Mouse (Mus musculus) right cerebral cortex, postnatal 14 days (tissue): ENCODE results near the gene Fam229a.
"Not testable (repeated sequence)": the region's sequence is repeated elsewhere in the genome, so short reads cannot be mapped to it uniquely, and the experiment has no call there.

ENCODE experiments used
- DNase-seq: peaks from one replicate; pipeline ENCODE4 v3.0.0; 2022

Gene Fam229a

DNA sequence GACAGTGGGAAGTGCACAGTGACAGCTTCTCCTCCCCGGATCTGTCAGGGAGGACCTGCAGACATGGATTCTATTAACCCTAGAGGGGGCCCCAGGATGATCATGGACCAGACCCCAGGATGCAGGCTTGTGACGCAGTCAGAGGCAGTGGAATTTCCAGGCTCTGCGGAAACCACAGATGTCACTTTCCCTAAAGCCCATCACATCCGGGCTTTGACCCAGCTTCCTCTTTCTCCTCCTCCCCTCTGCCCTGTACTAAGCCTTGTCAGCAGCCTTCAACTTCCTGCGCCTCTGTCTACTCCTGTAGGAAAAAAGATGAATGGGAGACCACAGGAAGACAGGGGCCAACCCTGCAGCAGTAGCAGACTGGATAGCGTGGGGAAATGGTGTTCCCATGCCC is 5.6 kb downstream of the Fam229a start:
- no peak for DNase-seq

DNA sequence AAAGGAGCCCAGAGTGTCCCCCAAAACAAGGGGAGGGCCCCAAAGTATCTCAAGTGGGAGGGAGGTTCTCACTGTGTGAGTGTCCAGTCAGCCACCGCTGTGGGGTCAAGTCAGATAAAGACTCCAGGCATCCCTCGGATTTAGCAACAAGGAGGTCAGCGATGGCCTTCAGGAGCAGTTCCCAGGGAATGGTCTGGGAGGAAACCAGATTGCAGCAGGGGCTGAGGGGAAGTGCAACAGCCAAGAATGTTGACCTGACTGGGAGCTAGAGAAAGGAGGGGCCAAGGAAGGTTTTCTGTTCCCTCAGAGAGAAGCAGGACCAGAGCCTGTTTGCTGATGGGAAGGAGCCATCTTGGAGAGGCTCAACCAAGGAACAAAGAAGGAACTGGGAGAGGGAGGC is 8.0 kb downstream of the Fam229a start:
- DNase-seq: no peak

DNA sequence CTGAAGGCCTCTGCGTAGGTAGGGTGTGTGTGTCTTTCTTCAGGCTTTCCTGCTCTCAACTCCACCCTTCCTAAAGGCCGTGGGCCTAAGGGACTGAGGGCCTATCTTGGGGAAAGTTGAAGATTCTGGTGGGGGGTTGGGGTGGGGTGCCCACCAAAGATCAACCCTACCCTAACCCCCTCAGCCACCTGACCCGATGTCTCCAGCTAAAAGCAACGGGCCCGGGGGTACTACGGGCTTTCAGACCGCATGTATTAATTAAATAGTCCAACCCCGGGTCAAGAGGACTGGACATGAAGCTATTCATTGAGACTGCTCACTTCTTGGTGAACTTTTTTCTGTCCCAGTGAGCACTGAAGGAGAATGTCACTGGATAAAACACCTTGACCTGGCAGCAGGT is 9.0 kb downstream of the Fam229a start:
- no peak for DNase-seq

DNA sequence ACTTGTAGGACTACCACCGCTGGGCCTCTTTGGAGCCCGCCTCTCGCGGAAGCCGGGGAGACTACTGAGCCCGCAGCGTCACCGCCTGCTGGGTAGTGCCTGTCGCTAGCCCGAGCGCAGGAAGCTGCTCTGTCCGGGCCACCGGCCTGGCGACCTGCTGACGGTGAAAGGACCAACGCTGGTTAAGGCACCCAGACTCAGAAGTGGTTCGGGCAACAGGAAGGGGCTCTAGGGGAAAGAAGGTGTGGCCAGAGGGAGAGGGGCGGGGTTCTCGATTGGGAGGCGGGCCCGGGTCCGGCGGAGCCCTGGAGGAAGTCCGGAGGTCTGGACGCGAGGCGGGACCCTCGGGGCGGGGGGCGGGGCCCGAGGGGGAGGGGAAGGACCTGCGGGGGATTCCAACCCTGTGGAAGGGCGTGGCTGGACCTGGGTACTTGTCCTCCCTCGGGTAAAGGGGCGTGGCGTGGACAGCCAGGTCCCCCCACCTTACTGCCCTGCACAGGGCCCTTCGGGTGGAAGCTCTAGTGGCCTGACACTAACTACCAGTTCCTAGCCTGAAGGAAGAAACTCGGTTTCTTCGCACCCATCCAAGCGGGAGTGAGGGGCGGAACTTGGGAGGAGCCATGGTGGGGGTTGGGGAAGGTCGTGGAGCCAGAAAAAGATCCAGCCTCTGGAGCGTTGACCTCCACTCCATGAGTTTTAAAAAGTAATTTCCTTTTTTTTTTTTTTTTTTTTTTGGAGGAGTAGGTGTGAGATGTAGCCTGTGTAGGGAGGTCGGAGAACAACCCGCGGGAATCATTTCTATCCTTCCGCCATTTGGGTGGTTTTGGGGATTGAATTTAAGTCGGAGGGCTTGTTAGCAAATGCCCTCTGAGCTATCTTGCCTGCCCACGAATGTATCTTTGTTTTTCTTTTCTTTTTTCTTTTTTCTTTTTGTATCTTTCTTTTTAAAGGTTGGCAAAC is 9.9 kb downstream of the Fam229a start:
- DNase-seq: peak; percentile 73

DNA sequence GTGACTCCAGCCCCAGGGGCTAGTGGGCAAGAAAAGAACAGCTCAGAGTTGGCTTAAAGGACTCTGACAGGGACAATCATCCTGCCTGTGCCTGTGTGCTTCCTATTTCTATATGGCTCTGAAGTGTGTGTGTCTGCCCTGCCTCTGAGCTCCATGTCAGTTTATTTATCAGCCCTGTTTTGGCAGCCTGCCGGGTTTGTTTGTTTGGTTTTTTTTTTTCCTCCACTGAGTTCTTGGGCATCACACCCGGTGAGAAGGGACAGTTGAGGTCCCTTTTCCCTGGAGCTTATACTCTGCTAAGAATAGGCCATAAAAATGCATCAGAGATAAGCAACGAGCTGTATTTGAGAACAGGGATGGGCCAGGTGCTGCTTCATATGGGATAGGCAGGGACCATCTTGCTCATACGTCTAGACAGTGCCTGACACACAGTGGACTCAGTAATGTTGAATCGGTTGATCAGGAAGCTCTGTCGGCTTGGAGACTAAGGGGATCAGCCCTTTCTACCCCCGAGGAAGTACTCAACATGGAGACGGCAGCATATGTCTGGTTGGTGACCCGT is 11.4 kb downstream of the Fam229a start:
- DNase-seq: no peak

DNA sequence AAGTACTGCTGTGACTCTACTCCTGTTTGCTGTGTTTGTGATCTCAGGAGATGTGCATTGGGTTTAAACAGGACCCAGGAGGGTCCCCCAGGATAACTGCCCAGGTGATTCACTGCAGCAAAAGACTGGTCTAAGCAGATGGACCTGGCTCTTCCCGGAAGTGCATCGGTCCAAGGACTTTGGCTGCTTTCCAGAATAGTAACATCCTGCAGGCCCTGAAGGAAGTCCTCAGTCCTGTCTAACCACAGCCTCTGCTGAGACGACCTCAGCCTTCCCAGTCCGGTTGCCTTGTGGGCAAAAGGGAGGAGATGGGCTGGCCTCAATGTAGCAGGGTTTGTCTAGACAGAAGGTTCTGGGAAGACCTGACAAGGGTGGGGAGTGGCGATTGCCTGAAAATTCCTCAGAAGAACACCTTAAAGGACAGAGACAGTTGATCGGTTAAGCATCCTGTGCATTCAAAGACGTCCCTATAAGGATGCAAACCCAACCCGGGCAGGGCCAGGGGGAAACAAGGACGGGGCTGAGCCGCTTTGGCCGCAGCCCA is 12.0 kb downstream of the Fam229a start:
- DNase-seq: no peak

DNA sequence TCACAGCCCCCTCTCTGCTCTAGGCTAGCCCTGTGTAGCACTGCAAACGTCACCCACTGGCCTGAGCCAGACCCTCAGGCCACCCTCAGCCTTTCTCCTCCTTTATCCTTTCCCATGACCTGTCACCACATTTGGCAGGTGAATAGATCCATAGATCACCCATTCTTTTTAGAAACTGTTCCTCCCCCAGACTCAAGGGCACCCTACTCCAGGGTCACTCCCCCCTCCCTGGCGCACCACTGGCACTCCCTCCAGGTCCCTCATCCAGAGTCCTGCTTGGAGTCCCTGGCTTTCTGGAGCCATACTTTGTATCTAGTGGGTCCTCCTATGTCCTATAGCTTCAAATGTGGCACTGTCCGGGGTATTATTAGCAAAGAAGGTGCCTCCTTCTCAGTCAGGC is 14.5 kb downstream of the Fam229a start:
- DNase-seq: no peak

DNA sequence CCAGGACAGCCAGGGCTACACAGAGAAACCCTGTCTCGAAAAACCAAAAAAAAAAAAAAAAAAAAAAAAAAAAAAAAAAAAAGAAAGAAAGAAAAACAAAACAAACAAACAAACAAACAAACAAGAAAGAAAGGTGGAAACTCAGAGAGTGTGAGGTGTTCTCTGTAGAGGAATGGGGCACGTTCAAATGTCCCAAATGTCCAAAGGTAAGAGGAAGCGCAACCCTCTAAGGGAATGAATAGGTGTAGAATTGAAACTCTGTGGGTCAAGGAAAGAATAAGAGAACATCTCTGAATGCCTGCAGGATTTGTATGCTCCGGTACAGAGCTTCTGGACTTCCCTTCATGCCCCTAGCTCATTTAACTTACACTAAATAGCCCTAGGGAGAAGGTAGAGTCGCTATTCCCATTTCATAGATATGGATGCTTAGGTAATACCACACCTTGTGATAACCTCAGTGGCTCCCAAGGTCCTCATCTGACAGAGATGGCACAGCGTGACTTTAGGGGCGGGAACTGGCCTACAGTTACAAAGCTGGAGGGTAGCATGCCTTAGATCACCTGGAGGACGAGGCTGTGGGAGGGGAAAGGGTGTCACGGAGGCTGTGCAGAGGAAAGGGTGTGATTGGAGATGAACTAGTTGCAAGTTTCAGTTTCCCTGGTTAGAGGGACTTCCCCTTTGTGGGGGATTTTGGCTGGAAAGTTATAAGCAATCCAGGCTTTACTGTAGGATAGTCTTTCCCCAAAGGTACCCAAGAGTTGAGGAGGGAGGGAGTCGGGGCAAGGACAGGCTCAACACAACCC is 16.6 kb downstream of the Fam229a start:
- DNase-seq: no peak

DNA sequence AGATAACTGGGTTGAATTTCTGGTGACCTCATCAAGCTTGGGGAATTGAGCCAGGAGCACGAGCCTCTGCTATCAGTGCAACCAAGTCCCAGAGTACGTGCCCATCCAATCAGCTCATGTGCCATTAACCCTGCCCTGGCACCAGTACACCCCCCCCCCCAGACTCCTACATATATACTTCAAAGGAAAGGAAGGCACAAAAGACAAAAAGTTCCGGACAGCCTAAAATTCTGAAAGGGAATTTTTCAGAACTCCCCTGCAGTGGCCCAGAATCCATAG is 17.2 kb downstream of the Fam229a start:
- DNase-seq: no peak

DNA sequence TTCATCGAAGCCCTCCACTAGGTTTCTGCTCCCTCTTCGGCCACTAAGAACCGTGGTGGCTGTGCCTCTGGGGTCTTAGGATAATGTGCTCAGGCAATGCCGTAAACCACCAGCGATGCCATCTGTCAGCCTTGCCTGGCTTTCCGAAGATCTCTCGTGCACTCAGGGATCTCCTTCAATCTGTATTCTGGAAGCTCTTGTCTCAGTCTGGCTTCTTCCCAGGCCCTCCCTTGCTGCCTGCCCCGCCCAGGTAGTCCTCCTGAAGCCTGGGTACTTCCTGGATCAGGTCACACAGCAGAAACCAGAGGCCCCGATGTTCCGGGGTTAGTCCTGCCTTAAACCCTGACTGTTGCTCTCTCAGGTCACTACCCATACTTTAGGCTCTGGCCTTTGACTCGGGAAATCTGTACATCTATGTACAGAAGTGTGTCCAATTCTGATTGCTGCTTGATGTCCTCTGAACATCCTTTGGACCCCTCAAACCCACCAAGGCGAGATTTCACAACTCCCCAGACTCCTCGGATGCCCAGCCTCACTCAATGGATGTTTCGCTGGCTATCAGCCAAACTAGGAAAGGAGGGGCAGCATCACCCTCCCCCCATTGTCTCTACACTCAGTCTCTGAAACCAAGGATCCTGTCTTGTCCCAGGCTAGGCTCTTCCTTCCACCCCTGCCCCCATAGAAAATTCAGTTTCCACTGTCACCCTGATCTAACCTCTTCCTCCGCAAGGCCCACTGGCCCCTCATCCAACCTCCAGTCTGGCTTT is 18.0 kb downstream of the Fam229a start:
- DNase-seq: no peak

DNA sequence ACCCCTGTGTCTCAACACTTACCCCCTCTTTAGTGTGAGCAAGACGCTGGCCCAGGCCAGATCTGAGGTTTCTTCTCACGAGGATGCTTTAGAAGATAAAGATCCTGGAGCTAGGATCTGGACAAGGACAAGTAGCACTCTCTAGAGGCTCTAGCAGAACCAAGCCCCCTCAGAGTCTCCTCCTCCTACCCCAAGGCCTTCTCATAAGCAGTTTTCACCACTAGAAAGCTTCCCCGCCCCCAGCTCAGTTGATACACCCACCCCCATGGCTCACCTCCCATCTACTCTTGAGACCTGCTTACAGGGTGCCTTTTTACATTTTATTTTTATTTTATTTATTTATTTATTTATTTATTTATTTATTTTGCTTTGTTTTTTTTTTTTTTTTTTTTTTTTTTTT is 18.7 kb downstream of the Fam229a start:
- no peak for DNase-seq

DNA sequence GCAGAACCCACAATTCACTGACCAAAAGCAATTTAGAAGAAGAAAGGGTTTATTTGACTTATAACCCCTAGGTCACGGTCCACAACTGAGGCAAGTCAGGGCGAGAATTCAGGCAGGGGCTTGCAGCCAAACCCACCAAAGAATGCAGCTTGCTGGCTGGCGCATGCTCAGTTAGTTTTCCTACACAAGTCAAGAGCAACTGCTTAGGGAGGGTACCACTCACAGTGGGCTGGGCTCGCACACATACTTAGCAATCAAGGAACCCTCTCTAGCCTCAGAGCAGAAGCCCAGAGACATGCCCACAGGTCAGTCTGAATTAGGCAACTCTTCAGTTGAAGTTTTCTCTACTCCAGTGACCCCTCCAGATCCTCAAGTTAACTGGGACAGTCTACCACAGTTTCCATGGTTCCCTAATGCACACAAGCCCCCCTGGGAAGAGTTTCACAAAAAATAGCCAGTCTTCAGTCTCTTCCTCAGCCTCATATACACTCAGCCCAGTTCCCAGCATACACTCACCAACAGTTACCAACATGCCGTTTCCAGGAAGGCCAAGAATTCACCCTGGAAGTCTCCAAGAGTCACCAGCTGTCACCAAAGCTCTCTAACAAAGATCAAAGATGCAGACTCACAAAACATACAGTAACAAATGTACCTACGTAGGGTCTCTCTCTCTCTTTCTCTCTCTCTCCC is 19.9 kb downstream of the Fam229a start:
- DNase-seq: no peak

DNA sequence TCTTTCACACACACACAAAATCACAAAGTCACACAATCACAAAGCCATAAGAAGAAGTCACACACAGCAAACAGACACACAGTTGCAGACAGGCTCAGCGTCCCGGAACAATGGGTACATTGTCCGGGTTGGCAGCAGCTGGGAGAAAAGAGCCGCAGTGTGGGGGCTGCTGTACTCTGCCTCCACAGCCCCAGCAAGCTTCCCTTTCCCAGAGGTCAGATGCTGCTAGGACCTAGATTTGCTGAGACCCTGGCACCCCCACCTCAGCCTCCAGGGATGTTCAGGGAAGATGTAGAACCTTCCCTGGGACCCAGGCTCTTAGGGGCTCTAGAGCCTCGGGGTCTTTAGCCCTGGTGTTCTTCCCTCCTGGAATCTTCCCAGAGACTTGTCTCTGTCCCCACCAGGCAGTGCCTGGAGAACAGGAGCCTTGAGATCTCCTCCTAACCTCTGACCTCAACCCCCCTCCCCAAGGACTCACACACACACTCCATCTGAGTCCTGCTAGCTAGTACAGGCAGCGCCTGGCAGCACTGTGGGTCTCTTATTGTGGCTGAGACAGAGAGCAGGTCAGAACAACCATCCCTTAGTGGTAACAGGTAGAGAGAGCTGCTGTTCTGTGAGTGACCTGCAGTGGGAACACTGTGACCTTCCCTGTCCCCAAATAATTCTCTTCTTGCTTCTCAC is 20.6 kb downstream of the Fam229a start:
- DNase-seq: no peak

DNA sequence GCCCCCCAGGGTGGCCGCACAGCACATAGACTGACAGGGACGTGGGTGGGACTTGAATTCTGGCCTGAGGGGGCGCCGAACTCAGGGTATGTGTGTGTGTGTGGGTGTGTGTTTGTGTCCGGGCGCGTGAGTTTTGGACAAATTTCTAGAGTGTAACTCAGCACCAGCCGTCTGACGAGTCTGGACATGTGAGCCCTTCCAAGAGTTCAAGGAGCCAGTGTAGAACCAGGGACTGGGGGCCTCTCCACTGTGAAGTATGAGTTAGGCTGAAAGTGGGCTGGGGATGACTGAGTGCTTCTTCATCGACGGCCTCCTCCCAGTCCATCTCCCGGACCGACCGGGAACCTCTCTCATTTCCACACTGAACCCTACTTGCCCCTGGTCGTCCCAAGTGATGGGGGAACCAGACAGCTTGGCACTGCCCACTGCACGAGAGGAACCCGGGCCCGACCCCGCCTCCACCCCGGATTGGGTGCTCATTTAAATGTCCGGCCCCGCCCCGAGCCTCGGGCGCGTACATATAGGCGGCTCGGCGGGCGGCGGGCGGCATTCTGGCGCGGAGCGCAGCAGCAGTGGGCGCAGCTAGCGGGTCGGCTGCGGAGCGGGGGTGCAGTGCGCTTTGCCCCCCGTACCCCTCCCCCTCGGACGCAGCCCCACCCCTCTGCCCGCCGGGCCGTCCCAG is 22.2 kb downstream of the Fam229a start, which contains the start of gene Marcksl1:
Gene Marcksl1 (plus strand): TSS at position 496 of the 682 bp plus-strand sequence.
- DNase-seq: peak; percentile 93

DNA sequence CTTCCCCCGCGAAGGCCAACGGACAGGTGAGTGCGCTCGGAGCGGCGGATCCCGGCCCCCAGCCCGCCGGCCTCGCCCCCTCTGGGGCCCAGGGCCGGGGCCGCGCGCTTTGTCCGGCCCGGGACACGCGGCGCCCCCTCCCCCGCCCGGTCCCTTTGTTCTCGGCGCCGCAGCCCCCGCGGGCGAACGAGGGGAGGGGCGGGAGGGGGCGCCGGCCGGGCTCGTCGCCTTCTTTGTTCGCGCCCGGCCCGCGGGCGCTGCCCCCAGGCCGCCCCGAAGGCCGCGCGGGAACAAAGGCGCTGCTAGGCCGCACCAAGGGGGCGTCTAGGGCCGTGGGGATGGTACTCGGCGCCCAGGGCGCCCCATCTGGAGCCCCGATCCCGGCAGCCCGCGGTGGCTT is 22.9 kb downstream of the Fam229a start:
- DNase-seq: peak; percentile 40

DNA sequence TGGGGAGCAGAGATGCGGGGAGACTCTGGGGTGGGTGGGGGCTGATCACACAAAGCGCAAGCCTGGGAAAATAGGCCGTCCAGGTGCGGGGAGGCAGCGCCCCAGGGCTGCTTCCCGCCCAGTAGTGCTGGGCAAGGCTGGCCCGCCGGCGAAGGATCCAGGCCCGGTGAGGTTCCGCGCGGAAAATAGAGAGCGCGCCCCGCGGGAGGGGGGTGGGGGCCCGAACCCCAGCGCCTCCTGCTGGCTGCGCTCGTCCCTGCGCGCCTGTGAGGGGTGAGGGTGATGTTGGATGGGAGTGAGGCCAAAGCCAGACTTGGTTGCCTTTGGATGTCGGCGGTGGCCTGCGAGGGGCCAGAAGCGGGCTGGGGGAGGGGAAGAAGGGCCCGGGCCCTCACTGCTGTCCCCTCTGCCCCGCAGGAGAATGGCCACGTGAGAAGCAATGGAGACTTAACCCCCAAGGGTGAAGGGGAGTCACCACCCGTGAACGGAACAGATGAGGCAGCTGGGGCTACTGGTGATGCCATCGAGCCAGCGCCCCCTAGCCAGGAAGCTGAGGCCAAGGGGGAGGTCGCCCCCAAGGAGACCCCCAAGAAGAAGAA is 23.4 kb downstream of the Fam229a start:
- DNase-seq: peak; percentile 82

DNA sequence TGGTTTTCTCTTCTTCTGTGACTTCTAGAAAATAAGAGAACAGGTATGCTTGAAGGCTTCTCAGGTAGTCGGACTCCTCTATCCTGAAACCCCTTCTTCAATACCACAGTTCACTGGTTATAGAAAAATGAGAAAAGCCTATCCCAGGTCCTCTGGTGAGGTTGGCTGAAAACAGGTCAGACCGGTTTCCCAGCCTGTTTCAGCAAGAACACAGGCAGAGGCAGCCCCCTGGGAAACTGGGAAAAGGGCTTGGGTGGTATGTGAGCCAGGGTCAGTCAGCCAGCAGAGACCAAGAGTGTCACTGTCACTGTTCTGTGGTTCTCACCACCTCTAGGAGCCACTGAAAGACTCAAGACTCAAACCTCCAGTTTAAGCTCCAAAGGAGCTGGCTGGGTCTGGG is 25.9 kb downstream of the Fam229a start:
- DNase-seq: no peak

DNA sequence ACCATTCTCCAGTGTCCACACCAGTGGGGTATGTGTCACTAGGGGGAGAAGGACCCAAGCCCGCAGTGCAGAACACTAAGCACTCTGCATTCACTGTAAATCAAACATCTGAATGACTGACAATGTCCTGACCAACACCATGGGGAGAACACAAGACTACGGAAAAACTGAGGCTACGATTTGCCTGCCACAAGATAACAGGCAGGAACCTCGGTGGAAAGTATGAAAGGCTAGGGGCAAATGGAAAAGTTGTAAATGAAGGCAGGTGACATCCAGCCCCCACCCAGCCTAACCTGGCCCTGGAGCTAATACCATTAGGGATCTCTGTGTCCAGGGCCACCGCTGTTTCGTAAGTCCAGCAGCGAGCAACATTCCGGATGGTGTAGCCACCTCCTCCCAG is 27.5 kb downstream of the Fam229a start:
- DNase-seq: no peak

DNA sequence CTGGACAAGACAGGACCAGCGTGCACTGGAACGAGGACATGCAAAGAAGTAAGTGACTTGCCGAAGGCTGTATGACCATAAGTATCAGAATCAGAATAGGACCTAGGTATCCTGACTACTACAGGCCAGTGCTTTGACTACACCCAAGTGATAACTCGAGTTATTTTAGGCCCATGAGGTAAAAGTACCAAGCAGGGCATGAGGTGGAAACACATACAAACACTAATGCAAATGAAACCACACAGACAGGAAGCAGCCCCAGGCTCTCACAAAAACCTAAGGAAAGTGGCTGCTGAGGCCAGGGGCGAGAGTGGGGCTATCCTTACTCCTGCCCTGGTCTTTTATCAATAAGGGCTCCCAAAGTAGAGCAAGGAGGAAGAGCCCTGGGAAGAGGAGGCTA is 34.3 kb downstream of the Fam229a start:
- no peak for DNase-seq

DNA sequence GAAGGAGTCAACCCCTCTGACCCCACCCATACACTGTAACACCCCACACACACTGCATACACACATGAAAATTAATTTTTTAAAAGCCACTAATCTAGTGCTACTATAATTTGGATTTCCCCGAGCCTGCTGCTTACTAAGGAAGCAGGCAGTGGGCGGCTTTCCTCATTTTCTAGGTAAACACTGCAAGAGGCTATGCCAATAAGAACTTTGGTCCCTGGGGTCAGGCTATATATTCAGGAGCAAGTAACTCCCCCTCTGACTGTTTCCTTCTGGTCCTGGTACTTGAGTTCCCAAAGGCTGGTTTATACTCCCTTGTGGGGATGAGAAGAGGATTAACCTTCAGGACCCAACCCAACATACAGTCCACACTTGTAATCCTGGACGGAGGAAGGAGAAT is 34.9 kb downstream of the Fam229a start:
- DNase-seq: no peak

DNA sequence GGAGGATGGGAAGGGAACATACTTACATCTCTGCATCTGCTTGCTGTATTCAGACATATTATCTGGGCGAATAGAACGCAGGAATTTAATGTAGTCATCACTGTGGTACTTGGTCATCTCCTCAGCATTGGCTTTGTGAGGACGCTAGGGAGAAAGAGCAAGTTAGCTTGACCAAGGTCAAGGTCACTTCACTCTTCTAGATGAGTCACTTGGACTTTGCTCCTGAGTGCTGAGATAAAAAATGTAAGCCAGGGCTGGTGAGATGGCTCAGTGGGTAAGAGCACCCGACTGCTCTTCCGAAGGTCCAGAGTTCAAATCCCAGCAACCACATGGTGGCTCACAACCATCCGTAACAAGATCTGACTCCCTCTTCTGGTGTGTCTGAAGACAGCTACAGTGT is 37.9 kb downstream of the Fam229a start:
- DNase-seq: not testable (repeated sequence)
